Mouse (Mus musculus) liver, embryonic 16.5 days (tissue): Measurements from ENCODE around the gene Spns3. TPM values are rescaled to one million over a fixed set of nuclear protein-coding genes. Genes with fewer than 3 reads are reported as not detected.

Source experiments
- ATAC-seq: fragments of 200-750 bp; cut with Nextera tagmentation; 2 replicates; pipeline ENCODE4 v1.8.0; 2017; ENCODE audit warnings: low read depth, mild to moderate bottlenecking, moderate number of reproducible peaks, moderate library complexity
- H3K27ac ChIP-seq: fragments of 300-500 bp; sonication (generic); 2 replicates; pipeline ENCODE4 v1.5.1; 2014; ENCODE audit warnings: mild to moderate bottlenecking, low read length
- H3K27me3 ChIP-seq: fragments of 300-500 bp; sonication (generic); 2 replicates; pipeline ENCODE4 v1.6.1; 2014; ENCODE audit warnings: low read depth, low read length, mixed read lengths; ENCODE audit not compliant: control insufficient read depth, insufficient read depth
- H3K36me3 ChIP-seq: fragments of 300-500 bp; sonication (generic); 2 replicates; pipeline ENCODE4 v1.6.1; 2014; ENCODE audit warnings: mild to moderate bottlenecking; ENCODE audit not compliant: control insufficient read depth, insufficient read depth
- H3K4me1 ChIP-seq: fragments of 300-500 bp; sonication (generic); 2 replicates; pipeline ENCODE4 v1.6.1; 2014; ENCODE audit warnings: low read depth, low read length, mixed read lengths; ENCODE audit not compliant: control insufficient read depth
- H3K4me2 ChIP-seq: fragments of 300-500 bp; sonication (generic); 2 replicates; pipeline ENCODE4 v1.6.1; 2014; ENCODE audit warnings: low read depth, low read length, mixed read lengths
- H3K4me3 ChIP-seq: fragments of 300-500 bp; sonication (generic); 2 replicates; pipeline ENCODE4 v1.5.1; 2014; ENCODE audit warnings: low read depth, mild to moderate bottlenecking, low read length
- H3K9ac ChIP-seq: fragments of 300-500 bp; sonication (generic); 2 replicates; pipeline ENCODE4 v1.6.1; 2014; ENCODE audit warnings: low read depth, low read length
- H3K9me3 ChIP-seq: fragments of 300-500 bp; sonication (generic); replicated peaks from 2 replicates; pipeline ENCODE4 v1.6.1; 2016; ENCODE audit warnings: low read length; ENCODE audit not compliant: control insufficient read depth
- WGBS: fragments of 180-500 bp; shearing (Covaris S2); extraction: QIAGEN DNeasy Blood & Tissue Kit; methylation state at CpG from one replicate; pipeline ENCODE4 v1.1.7; 2014; ENCODE audit not compliant: insufficient replicate concordance; 5-methylcytosine and 5-hydroxymethylcytosine counted together
- polyA plus RNA-seq: library from polyadenylated mRNA; unstranded; fragments of >200 nt; fragmentation: Nextera tagmentation; extraction: Ambion mirVana; gene quantifications from 2 replicates; pipeline ENCODE4 v1.2.1, GENCODE M21; 2015

Spns3 gene
- polyA plus RNA-seq, 1 experiment from 2014 or later = 1.6 TPM

DNA sequence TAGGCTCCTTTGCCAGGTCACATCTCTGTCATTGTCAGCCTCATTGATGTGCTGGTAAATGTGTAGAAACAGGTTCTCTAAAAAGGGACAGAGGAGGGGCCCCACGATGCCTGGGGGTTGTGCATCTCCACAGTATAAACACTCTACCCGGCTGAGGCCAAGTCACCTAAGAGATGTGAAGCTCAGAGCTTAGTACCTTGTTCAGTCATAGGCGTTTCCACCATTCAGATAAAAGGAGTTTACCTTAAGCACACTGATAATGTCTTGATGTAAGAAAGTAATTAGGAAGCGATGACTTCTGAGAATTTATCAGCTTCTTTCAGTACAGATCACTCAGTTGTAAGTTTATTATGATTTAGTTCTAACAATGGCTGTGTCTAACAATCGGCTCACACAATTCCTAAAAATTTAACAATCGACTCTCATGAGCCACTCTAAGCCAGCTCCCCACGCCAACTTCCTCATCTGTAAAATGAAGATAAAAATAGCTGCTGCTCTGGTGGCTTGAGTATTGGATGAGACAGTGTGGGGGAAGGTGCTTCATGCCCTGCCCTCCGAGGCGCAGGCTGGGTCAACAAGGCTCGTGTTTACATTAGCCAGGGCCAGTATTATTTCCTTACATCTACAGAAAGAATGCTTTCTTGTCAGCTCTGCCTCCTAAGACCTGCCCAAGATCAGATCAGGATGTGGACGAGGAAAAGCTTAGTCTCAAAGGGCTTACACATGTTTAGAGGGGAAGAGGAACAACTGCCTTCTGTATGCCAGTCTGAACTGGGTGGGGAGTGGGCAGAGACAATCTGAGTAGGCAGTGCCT lies 83.4 kb downstream of the Spns3 start:
- peak overlapping the region; percentile 4; the same call in 1 of the 2 replicates for H3K4me3 ChIP-seq
- H3K4me1 ChIP-seq = peaks cover 58% of the 10 kb centered on the region
- no peaks in the 10 kb centered on the region for H3K9me3 ChIP-seq
- peak overlapping the region; percentile 51 for H3K27ac ChIP-seq
- WGBS = 3% methylated on average over 11 of the region's 11 CpGs
- H3K9ac ChIP-seq = no peak overlapping the region
- H3K4me2 ChIP-seq = peak overlapping the region; percentile 13
- ATAC-seq = peak; percentile 66
- no peaks in the 10 kb centered on the region for H3K36me3 ChIP-seq
- H3K27me3 ChIP-seq = no peaks in the 10 kb centered on the region

DNA sequence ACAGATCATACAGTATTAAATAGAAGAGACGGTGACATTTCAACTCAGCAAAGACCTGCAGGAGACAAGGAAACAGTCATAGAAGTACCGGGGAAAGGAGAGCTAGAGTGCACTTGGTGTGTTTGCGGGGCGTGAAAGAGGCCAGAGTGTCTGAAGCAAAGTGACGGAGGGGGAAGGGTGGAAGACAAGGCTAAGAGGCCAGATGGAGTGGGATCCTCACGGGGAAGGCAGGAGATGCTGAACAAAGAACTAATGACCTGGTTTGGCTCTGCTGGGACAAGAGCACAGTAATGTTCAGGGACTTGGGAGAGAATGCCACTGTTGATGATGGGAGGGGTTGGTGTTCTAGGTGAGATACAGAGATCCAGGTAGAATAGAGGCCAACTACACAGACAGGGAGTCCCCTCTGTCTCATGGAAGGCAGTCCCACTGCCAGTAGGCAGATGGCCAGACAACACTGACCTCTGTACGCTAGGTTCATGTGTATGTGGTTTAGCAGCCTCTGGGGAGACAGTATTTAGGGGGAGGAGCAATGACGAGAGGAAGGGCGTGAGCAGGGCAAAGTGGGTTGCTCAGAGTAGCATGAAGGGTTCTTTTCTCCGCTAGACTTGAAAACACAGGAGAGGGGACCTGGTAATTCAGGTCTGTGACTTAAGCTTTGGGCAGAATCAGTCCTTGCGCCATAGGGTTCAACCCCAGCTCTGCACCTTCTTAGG lies 84.2 kb downstream of the Spns3 start:
- no peak overlapping the region for H3K9ac ChIP-seq
- no peaks in the 10 kb centered on the region for H3K27me3 ChIP-seq
- H3K4me3 ChIP-seq = no peak overlapping the region
- 53% methylated on average over 11 of the region's 11 CpGs for WGBS
- peak; percentile 69 for ATAC-seq
- no peaks in the 10 kb centered on the region for H3K36me3 ChIP-seq
- peak overlapping the region; percentile 51 for H3K27ac ChIP-seq
- H3K4me1 ChIP-seq = peaks cover 53% of the 10 kb centered on the region
- H3K4me2 ChIP-seq = peak overlapping the region; percentile 13
- H3K9me3 ChIP-seq = no peaks in the 10 kb centered on the region

DNA sequence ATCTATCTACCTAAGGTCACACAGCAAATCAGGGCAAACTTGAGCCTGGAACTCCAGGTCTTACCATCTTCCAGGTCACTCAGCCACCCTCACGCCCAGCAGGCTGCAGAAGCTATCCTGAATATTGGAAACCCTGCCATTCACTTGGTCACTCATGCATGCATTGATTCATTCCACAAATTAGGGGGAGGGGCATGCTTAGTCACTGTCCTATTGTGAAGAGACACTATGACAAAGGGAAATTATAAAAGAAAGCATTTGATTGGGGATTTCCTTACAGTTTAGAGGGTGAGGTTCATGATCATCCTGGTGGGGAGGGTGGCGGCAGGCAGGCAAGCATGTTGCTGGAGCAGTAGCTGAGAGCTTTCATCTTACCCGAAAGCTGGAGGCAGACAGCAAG lies 85.5 kb downstream of the Spns3 start:
- H3K27me3 ChIP-seq = no peaks in the 10 kb centered on the region
- 69% methylated on average over 3 of the region's 3 CpGs for WGBS
- no peaks in the 10 kb centered on the region for H3K36me3 ChIP-seq
- no peak overlapping the region for H3K9ac ChIP-seq
- no peak overlapping the region for H3K27ac ChIP-seq
- ATAC-seq = no peak
- peaks cover 40% of the 10 kb centered on the region for H3K4me1 ChIP-seq
- H3K4me2 ChIP-seq = no peak overlapping the region
- no peak overlapping the region for H3K4me3 ChIP-seq
- no peaks in the 10 kb centered on the region for H3K9me3 ChIP-seq

GRCm38 (mm10) chr11:72461500-72461981 lies 88.8 kb downstream of the Spns3 start:
- no peak overlapping the region for H3K27ac ChIP-seq

GRCm38 (mm10) chr11:72458502-72458901 lies 91.8 kb downstream of the Spns3 start:
- 20% methylated on average over 3 of the region's 3 CpGs for WGBS

More at GRCm38 (mm10) chr11:72461500-72461981, 88.8 kb downstream of the Spns3 start:
- Histone ChIP-seq H3K9me3 (no peaks in the 10 kb centered on the region), H3K4me3 (no peak overlapping the region), H3K9ac (no peak overlapping the region), H3K27me3 (no peaks in the 10 kb centered on the region), H3K4me1 (peaks cover 19% of the 10 kb centered on the region), H3K36me3 (no peaks in the 10 kb centered on the region), H3K4me2 (no peak overlapping the region)
- WGBS = 48% methylated on average over 5 of the region's 5 CpGs
- ATAC-seq = no peak

GRCm38 (mm10) chr11:72457995-72458496 lies 92.3 kb downstream of the Spns3 start:
- 0 out of 2 replicates have a peak overlapping the region, but pooled peaks have one; percentile 14 for H3K4me2 ChIP-seq
- no peak overlapping the region; the same call in 1 of the 2 replicates for H3K9ac ChIP-seq
- 49% methylated on average over 12 of the region's 12 CpGs for WGBS
- peak; percentile 77 for ATAC-seq
- peak overlapping the region; percentile 22 for H3K4me3 ChIP-seq
- peak overlapping the region; percentile 76 for H3K27ac ChIP-seq
- H3K27me3 ChIP-seq = no peaks in the 10 kb centered on the region
- H3K36me3 ChIP-seq = no peaks in the 10 kb centered on the region
- H3K9me3 ChIP-seq = no peaks in the 10 kb centered on the region
- H3K4me1 ChIP-seq = peaks cover 9% of the 10 kb centered on the region

More at GRCm38 (mm10) chr11:72458502-72458901, 91.8 kb downstream of the Spns3 start:
- peak overlapping the region; percentile 76 for H3K27ac ChIP-seq
- H3K4me1 ChIP-seq = peaks cover 9% of the 10 kb centered on the region
- no peaks in the 10 kb centered on the region for H3K9me3 ChIP-seq
- H3K36me3 ChIP-seq = no peaks in the 10 kb centered on the region
- 0 out of 2 replicates have a peak overlapping the region, but pooled peaks have one; percentile 14 for H3K4me2 ChIP-seq
- H3K27me3 ChIP-seq = no peaks in the 10 kb centered on the region
- H3K9ac ChIP-seq = no peak overlapping the region; the same call in 1 of the 2 replicates
- peak; percentile 16 for ATAC-seq
- peak overlapping the region; percentile 22 for H3K4me3 ChIP-seq

DNA sequence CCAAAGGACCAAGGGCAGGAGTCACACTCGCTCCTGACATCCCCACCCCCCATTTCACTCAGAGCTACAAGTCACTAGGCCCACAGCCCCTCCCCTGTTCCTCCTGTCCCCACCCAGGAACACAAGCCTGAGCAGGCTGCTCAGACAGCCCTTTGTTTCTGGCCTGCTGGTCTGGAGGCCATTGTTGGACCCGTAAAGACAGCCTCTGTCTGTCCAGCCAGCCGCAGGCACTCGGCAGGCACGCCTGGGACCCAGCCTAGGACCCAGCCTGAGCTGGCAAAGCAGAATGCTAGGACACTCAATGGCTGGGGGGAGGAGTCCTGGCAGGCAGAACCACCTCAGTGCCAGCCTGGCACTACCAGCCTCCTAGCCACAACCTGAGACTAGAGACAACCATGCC lies 94.6 kb downstream of the Spns3 start:
- Histone ChIP-seq H3K9ac (no peak overlapping the region), H3K4me2 (no peak overlapping the region), H3K4me3 (no peak overlapping the region), H3K27me3 (no peaks in the 10 kb centered on the region), H3K9me3 (no peaks in the 10 kb centered on the region), H3K36me3 (peaks cover 2% of the 10 kb centered on the region), H3K4me1 (peaks cover 9% of the 10 kb centered on the region), H3K27ac (no peak overlapping the region)
- ATAC-seq = no peak
- 76% methylated on average over 5 of the region's 5 CpGs for whole genome bisulfite sequencing

GRCm38 (mm10) chr11:72453105-72453953 lies 97.0 kb downstream of the Spns3 start:
- Histone ChIP-seq H3K36me3 (peaks cover 22% of the 10 kb centered on the region), H3K4me2 (no peak overlapping the region), H3K9ac (no peak overlapping the region), H3K9me3 (no peaks in the 10 kb centered on the region), H3K4me1 (peaks cover 4% of the 10 kb centered on the region), H3K27me3 (no peaks in the 10 kb centered on the region), H3K4me3 (no peak overlapping the region), H3K27ac (no peak overlapping the region)
- WGBS = 65% methylated on average over 15 of the region's 15 CpGs
- ATAC-seq = no peak
